Mouse (Mus musculus) forebrain, embryonic 12.5 days (tissue): ENCODE measurements at regions not wholly inside any gene's neighbourhood (a gene's known extent, or its start where the extent isn't known, plus 50 kb on each side); places are given as distances from the start of the nearest gene placed in this dataset.

Source experiments
- ATAC-seq: fragments of 200-750 bp; cut with Nextera tagmentation; 2 replicates; pipeline ENCODE4 v1.8.0; 2017; ENCODE audit warnings: moderate TSS enrichment; ENCODE audit not compliant: low FRiP score
- H3K27ac ChIP-seq: fragments of 300-500 bp; sonication (generic); 2 replicates; pipeline ENCODE4 v1.5.1; 2016; ENCODE audit warnings: mild to moderate bottlenecking
- H3K27me3 ChIP-seq: fragments of 300-500 bp; sonication (generic); 2 replicates; pipeline ENCODE4 v1.6.1; 2016; ENCODE audit warnings: mild to moderate bottlenecking
- H3K36me3 ChIP-seq: fragments of 300-500 bp; sonication (generic); replicated peaks from 2 replicates; pipeline ENCODE4 v1.6.1; 2016; ENCODE audit warnings: mild to moderate bottlenecking
- H3K4me1 ChIP-seq: fragments of 300-500 bp; sonication (generic); 2 replicates; pipeline ENCODE4 v1.6.1; 2016
- H3K4me2 ChIP-seq: fragments of 300-500 bp; sonication (generic); 2 replicates; pipeline ENCODE4 v1.6.1; 2016; ENCODE audit warnings: mild to moderate bottlenecking, moderate library complexity
- H3K4me3 ChIP-seq: fragments of 300-500 bp; sonication (generic); replicated peaks from 2 replicates; pipeline ENCODE4 v1.5.1; 2016; ENCODE audit warnings: mild to moderate bottlenecking
- H3K9ac ChIP-seq: fragments of 300-500 bp; sonication (generic); 2 replicates; pipeline ENCODE4 v1.6.1; 2016; ENCODE audit warnings: mild to moderate bottlenecking
- H3K9me3 ChIP-seq: fragments of 300-500 bp; sonication (generic); 2 replicates; pipeline ENCODE4 v1.6.1; 2016
- WGBS: fragments of 180-500 bp; shearing (Covaris S2); methylation state at CpG from one replicate; pipeline ENCODE4 v1.1.7; 2016; 5-methylcytosine and 5-hydroxymethylcytosine counted together

DNA sequence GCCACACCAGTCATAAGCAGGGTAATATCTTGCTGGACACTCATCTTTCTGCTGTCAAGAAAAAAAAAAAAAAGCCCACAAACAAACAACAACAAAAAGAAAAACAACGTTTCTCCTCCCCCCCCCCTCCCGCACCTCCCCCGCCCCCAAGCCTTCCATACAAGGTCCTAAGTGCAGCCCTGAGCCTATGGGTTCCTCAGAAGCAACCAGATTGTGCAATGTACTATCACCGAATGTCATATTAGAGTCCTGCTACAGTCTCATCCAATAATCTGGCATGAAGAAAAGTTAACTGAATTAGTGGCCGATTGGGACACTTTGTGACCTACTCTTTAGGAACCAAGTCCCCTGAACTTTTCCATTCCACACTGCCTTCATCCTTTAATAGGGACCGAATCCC lies 161.5 kb downstream of the Gm10295 start:
- H3K27me3 ChIP-seq = peaks cover 6% of the 10 kb centered on the region; the same call in 1 of the 2 replicates
- H3K4me1 ChIP-seq = peaks cover 8% of the 10 kb centered on the region
- no peak overlapping the region for H3K9ac ChIP-seq
- H3K4me3 ChIP-seq = no peak overlapping the region
- no peaks in the 10 kb centered on the region for H3K9me3 ChIP-seq
- ATAC-seq = no peak
- no peaks in the 10 kb centered on the region for H3K36me3 ChIP-seq
- no peak overlapping the region for H3K4me2 ChIP-seq
- H3K27ac ChIP-seq = no peak overlapping the region
- WGBS = 50% methylated on average over 6 of the region's 6 CpGs

DNA sequence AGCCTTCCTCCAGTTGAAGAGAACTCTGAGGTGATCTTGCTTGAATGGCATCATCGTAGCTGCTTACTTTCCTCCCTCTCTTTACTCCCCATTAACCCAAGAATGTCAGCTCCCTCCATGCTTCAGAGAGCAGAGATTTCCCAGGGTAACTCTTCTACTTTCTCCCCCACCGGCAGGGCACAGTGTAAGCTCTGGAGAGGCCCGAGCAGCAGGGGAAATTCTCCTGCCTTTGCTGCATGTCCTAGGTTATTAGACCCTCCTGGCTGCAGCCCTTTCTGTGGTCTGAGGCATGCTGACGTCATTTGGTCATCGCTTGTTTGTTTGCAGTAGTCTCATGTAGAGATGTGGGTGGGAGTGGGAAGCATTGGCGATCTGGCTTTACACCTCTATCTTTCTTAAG lies 163.2 kb downstream of the Gm10295 start:
- H3K4me1 ChIP-seq = peaks cover 7% of the 10 kb centered on the region
- H3K27ac ChIP-seq = no peak overlapping the region
- WGBS = 15% methylated on average over 6 of the region's 6 CpGs
- no peak overlapping the region for H3K4me3 ChIP-seq
- ATAC-seq = no peak
- no peak overlapping the region for H3K9ac ChIP-seq
- no peaks in the 10 kb centered on the region for H3K9me3 ChIP-seq
- H3K27me3 ChIP-seq = peaks cover 6% of the 10 kb centered on the region; the same call in 1 of the 2 replicates
- no peak overlapping the region; the same call in 1 of the 2 replicates for H3K4me2 ChIP-seq
- H3K36me3 ChIP-seq = no peaks in the 10 kb centered on the region

DNA sequence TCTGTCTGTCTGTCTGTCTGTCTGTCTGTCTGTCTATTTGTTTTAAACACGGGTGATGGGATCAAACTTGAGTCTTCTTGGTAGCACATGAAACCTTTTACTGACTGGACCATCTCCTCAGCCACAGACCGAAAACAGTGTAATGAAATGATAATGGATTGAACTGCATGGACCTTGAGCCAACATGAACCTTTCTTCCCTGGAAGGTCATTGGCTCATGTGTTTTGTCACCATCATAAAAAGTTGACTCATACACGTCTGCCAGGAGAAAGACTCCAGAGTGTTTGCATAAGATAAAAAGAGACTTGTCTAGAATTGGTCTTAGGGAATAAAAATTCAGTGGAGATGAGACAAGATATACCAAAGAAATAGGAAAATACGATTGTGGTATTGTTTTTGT lies 176.4 kb downstream of the Gm10295 start:
- Histone ChIP-seq H3K36me3 (no peaks in the 10 kb centered on the region), H3K27ac (no peak overlapping the region), H3K9me3 (no peaks in the 10 kb centered on the region), H3K27me3 (no peaks in the 10 kb centered on the region), H3K4me3 (no peak overlapping the region), H3K9ac (no peak overlapping the region), H3K4me2 (no peak overlapping the region), H3K4me1 (no peaks in the 10 kb centered on the region)
- 88% methylated on average over 4 of the region's 4 CpGs for WGBS
- no peak for ATAC-seq

DNA sequence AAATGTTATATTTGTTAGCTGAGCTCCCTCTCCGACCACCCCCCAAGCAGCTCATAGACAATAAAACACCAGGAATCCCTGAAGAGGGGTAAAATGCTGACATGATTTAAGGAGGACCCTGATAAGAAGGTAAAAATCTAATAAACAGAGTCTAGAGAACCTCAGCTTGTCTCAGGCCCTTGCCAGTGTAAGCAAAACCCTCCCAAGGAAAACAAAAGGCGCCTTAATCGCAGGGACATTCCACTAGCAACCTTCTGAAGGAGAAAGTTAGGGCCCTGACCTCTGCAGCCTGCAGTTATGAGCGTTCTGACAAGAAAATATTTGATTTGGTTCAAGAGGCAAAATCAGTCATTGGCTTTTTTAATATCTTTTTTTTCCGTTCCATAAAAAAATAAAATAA lies 212.2 kb downstream of the Gm10295 start:
- Histone ChIP-seq H3K4me2 (no peak overlapping the region), H3K9me3 (no peaks in the 10 kb centered on the region), H3K36me3 (no peaks in the 10 kb centered on the region), H3K4me1 (no peaks in the 10 kb centered on the region), H3K27ac (no peak overlapping the region), H3K4me3 (no peak overlapping the region), H3K9ac (no peak overlapping the region), H3K27me3 (no peaks in the 10 kb centered on the region)
- ATAC-seq = no peak
- WGBS = 80% methylated on average over 5 of the region's 5 CpGs

DNA sequence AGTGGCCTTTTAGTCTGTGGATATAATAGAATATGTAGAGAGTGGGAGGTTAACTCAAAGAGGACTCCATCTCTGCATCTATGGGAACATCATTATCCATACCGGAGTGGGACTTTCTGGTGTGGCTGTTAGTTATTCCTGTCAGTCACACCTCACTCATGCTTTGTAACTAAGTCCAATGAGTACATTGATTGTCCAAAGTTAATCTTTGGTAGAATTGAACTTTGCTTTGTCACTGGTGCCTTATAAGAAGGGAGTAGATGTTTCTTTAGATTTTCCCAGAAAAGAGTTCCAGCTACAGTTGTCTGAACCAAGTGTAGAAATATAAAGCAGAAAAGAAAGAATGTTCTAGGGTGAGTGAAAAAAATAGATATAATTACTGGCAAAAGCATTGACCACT lies 221.3 kb downstream of the Gm10295 start:
- Histone ChIP-seq H3K9me3 (no peaks in the 10 kb centered on the region), H3K27ac (no peak overlapping the region), H3K4me3 (no peak overlapping the region), H3K27me3 (no peaks in the 10 kb centered on the region), H3K4me2 (no peak overlapping the region), H3K9ac (no peak overlapping the region), H3K4me1 (peaks cover 3% of the 10 kb centered on the region; the same call in 1 of the 2 replicates), H3K36me3 (no peaks in the 10 kb centered on the region)
- ATAC-seq = no peak
- WGBS = 97% methylated on average over 1 of the region's 1 CpGs

DNA sequence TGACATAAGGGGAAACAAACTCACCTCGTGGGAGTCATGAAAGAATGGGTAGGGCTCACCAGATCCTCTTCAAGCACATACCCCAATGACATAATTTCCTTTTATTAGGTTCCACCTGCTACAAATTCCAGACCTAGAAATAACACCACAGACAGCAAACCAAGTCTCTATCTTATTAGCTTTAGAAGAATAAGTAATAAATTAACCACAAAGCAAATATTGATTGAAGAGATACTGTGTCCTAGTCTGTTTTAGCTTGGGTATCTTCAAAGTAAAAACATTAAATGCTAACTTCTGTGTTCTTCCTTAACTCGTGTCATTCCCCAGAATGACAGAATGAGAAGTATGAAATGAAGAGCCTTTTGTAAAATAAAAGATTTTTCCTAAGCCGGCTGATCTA lies 222.4 kb downstream of the Gm10295 start:
- Histone ChIP-seq H3K9me3 (no peaks in the 10 kb centered on the region), H3K27me3 (no peaks in the 10 kb centered on the region), H3K4me2 (no peak overlapping the region), H3K27ac (no peak overlapping the region), H3K4me1 (peaks cover 3% of the 10 kb centered on the region; the same call in 1 of the 2 replicates), H3K9ac (no peak overlapping the region), H3K4me3 (no peak overlapping the region), H3K36me3 (no peaks in the 10 kb centered on the region)
- WGBS = 64% methylated on average over 3 of the region's 3 CpGs
- ATAC-seq = no peak

DNA sequence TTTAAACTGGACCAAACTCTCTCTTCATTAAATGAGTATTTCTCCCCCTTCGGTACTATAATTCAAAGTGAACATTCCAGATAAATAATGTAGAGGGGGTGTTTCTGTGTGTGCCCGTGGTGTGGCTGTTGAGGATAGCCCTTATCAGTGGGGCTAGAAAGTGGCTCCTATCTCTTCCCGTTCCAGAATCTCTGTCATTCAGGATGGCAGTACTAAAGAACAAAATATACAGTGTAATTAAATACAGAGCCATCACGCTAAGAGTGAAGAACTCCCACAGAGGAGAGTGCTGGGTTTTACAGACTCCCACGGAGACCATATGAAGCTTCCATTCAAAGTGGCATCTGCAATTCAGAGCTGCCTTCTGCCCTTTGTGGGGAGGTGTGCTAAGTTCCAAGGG lies 229.8 kb downstream of the Gm10295 start:
- Histone ChIP-seq H3K27me3 (no peaks in the 10 kb centered on the region), H3K36me3 (no peaks in the 10 kb centered on the region), H3K4me1 (peaks cover 3% of the 10 kb centered on the region; the same call in 1 of the 2 replicates), H3K4me2 (no peak overlapping the region), H3K27ac (no peak overlapping the region), H3K9ac (no peak overlapping the region), H3K4me3 (no peak overlapping the region), H3K9me3 (no peaks in the 10 kb centered on the region)
- 54% methylated on average over 5 of the region's 5 CpGs for WGBS
- no peak for ATAC-seq

DNA sequence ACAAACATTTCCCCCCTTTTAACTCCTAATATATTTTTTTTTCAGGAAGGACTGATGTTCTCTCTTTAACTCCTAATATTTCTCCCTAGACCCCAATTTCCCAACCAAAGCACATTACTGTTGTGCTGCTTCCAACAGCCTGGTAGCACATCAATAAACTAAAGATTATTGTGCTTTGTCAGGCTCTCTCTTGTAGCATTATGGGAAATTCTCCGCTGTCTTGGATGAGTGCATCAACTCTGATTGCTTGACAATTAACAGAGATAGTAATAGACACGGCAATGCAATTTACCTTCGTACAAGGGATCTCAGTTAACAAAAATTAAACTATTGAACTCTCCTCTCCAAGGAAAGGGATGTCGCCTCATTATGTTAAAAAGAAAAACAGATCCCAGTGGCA lies 230.3 kb downstream of the Gm10295 start:
- ATAC-seq = no peak
- 85% methylated on average over 4 of the region's 4 CpGs for WGBS
- Histone ChIP-seq H3K4me1 (peaks cover 3% of the 10 kb centered on the region; the same call in 1 of the 2 replicates), H3K4me2 (no peak overlapping the region), H3K27ac (no peak overlapping the region), H3K9ac (no peak overlapping the region), H3K36me3 (no peaks in the 10 kb centered on the region), H3K27me3 (no peaks in the 10 kb centered on the region), H3K9me3 (no peaks in the 10 kb centered on the region), H3K4me3 (no peak overlapping the region)

DNA sequence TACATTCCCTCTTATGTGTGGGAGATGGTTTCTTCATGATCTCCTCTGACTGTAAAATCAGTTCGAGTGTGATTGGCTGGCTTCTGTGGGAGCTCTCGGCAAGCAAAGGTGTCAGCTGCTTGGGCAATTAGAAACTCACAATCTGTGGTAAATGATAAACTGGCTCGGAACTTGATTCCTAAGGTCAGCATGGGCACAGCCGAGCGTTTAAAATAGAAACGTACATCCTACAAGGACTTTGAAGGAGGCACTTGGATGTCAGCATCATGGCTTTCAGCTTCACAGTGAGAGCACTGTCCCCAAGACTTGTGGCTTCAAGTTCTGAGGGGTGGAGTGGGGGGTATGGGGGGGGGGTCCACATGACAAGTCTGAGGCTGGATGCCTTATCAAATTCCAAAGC lies 231.3 kb downstream of the Gm10295 start:
- no peaks in the 10 kb centered on the region for H3K36me3 ChIP-seq
- no peak overlapping the region for H3K4me2 ChIP-seq
- 84% methylated on average over 6 of the region's 6 CpGs for WGBS
- no peak for ATAC-seq
- H3K27ac ChIP-seq = no peak overlapping the region
- no peaks in the 10 kb centered on the region for H3K4me1 ChIP-seq
- H3K27me3 ChIP-seq = no peaks in the 10 kb centered on the region
- no peaks in the 10 kb centered on the region for H3K9me3 ChIP-seq
- no peak overlapping the region for H3K4me3 ChIP-seq
- H3K9ac ChIP-seq = no peak overlapping the region

DNA sequence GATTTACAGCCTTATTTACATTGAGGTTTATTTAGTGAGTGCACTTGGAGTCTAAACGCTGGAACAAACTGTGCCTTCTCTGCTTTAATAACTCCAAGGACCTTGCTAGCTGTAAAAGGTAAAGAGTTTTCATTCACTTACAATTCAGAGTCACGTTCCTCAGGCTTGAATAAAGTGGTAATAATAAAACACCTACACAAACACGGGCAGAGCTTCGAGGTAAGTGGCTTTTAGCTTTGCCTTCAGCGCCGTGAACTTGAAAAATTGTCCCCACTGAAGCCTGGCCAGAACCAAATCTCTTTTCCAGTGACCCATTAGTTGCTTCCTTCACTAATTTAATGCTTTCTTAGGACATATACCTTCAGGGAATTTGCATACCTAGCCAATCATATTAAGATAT lies 244.2 kb downstream of the Gm10295 start:
- H3K4me3 ChIP-seq = no peak overlapping the region
- no peak overlapping the region for H3K27ac ChIP-seq
- H3K9ac ChIP-seq = no peak overlapping the region
- H3K9me3 ChIP-seq = no peaks in the 10 kb centered on the region
- 89% methylated on average over 6 of the region's 6 CpGs for WGBS
- ATAC-seq = no peak
- H3K4me2 ChIP-seq = no peak overlapping the region
- no peaks in the 10 kb centered on the region for H3K27me3 ChIP-seq
- H3K36me3 ChIP-seq = no peaks in the 10 kb centered on the region
- no peaks in the 10 kb centered on the region for H3K4me1 ChIP-seq

DNA sequence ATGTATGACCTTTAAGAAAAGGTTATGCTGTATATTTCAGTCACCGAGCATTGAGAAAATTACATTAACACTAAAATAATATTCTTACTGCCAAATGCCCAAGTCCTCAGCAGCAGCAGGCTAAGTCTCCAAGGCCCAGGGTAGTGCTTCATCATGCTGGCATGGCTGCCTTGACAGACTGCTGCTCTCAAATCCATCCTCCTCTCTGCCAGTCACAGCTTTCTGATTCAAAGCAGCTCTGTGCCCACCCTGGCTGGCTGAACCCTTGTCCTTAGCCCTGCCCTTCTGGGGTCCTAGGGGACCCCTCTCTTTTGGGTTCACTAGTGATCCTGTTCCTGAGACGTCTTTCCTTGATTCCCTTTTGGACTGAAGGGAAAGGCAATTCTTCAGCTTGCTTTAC lies 251.0 kb downstream of the Gm10295 start:
- Histone ChIP-seq H3K27ac (no peak overlapping the region), H3K4me2 (no peak overlapping the region), H3K36me3 (no peaks in the 10 kb centered on the region), H3K9ac (no peak overlapping the region), H3K9me3 (no peaks in the 10 kb centered on the region), H3K4me1 (peaks cover 2% of the 10 kb centered on the region; the same call in 1 of the 2 replicates), H3K27me3 (no peaks in the 10 kb centered on the region), H3K4me3 (no peak overlapping the region)
- WGBS = 84% methylated on average over 2 of the region's 2 CpGs
- ATAC-seq = no peak

DNA sequence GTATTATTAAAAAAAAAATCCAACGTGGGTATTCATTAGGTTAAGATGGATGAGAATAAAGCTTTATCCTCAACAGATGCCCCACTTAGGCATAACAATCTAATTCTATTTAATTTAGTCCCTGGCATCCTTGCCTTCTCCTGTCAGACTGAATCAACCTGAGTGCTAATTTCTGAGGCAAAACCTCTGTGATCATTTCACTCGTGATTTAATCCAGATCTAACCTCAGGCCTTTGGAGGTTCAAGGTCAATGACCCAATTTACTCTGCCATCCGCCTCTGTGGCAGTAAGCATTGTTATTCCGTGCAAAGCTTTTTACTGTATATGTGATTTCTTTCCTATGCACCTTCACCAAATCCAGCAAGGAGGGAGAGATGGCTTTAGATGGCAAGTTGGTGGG lies 253.0 kb downstream of the Gm10295 start:
- Histone ChIP-seq H3K9ac (no peak overlapping the region), H3K36me3 (no peaks in the 10 kb centered on the region), H3K27me3 (no peaks in the 10 kb centered on the region), H3K4me2 (no peak overlapping the region), H3K4me1 (peaks cover 2% of the 10 kb centered on the region; the same call in 1 of the 2 replicates), H3K9me3 (no peaks in the 10 kb centered on the region), H3K4me3 (no peak overlapping the region), H3K27ac (no peak overlapping the region)
- WGBS = 55% methylated on average over 4 of the region's 4 CpGs
- ATAC-seq = no peak

DNA sequence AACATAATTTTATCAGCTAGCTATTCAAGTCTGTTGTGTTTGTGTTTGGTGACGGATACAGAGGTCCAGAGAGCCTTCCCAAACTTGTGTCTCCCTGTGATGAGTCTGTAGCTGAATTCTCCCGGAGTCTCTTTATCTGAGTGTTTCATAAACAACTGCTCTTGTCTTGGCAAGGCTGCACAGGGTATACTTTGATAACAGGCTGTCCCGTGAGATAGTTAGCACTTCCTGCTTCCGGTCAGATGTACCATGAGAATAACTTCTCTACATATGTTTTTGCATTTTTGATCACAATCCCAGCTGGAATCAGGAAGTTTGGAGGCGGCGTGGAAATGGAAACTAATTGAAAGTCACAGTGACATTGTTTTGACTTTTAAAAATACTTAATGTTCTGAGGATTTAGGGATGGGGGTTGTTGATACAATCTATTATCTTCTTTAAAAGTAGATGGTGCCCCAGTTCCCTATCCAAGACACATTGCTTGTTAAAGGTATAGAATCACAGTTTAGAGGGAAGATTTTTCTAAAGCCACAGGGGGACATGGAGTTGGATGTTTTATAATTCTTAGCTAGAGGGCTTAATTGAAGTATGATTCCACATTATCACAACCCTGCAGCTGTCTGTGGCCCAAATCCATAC lies 257.9 kb downstream of the Gm10295 start:
- H3K9ac ChIP-seq = no peak overlapping the region
- WGBS = 84% methylated on average over 6 of the region's 6 CpGs

More for the DNA sequence above, 257.9 kb downstream of the Gm10295 start:
- no peaks in the 10 kb centered on the region for H3K9me3 ChIP-seq
- H3K4me3 ChIP-seq = no peak overlapping the region
- peaks cover under 1% of the 10 kb centered on the region; the same call in 1 of the 2 replicates for H3K4me1 ChIP-seq
- H3K27ac ChIP-seq = no peak overlapping the region
- no peaks in the 10 kb centered on the region for H3K27me3 ChIP-seq
- ATAC-seq = no peak
- no peaks in the 10 kb centered on the region for H3K36me3 ChIP-seq
- H3K4me2 ChIP-seq = no peak overlapping the region
